Mouse (Mus musculus) stomach, embryonic 15.5 days (tissue): ENCODE measurements around the gene Ttc9b. TPM values are rescaled to one million over a fixed set of nuclear protein-coding genes. Genes with fewer than 3 reads are reported as not detected.

Experiments
- ATAC-seq: fragments of 200-750 bp; cut with Nextera tagmentation; 2 replicates; pipeline ENCODE4 v1.8.0; 2017; ENCODE audit warnings: low read depth, moderate number of reproducible peaks, moderate TSS enrichment; ENCODE audit not compliant: insufficient read depth, low FRiP score
- H3K27ac ChIP-seq: fragments of 300-500 bp; sonication (generic); 2 replicates; pipeline ENCODE4 v1.5.1; 2015; ENCODE audit warnings: mild to moderate bottlenecking, inconsistent platforms
- H3K27me3 ChIP-seq: fragments of 300-500 bp; sonication (generic); replicated peaks from 2 replicates; pipeline ENCODE4 v1.6.1; 2015; ENCODE audit warnings: inconsistent platforms
- H3K36me3 ChIP-seq: fragments of 300-500 bp; sonication (generic); 2 replicates; pipeline ENCODE4 v1.6.1; 2015; ENCODE audit warnings: inconsistent platforms
- H3K4me1 ChIP-seq: fragments of 300-500 bp; sonication (generic); 2 replicates; pipeline ENCODE4 v1.6.1; 2015; ENCODE audit warnings: inconsistent platforms
- H3K4me2 ChIP-seq: fragments of 300-500 bp; sonication (generic); 2 replicates; pipeline ENCODE4 v1.6.1; 2015; ENCODE audit warnings: mild to moderate bottlenecking, inconsistent platforms
- H3K4me3 ChIP-seq: fragments of 300-500 bp; sonication (generic); replicated peaks from 2 replicates; pipeline ENCODE4 v1.5.1; 2015; ENCODE audit warnings: inconsistent platforms
- H3K9ac ChIP-seq: fragments of 300-500 bp; sonication (generic); 2 replicates; pipeline ENCODE4 v1.6.1; 2015; ENCODE audit warnings: inconsistent platforms
- H3K9me3 ChIP-seq: fragments of 300-500 bp; sonication (generic); 2 replicates; pipeline ENCODE4 v1.6.1; 2016; ENCODE audit warnings: inconsistent platforms
- WGBS: fragments of 180-500 bp; shearing (Covaris S2); methylation state at CpG from one replicate; pipeline ENCODE4 v1.1.7; 2015; 5-methylcytosine and 5-hydroxymethylcytosine counted together
- polyA plus RNA-seq: library from polyadenylated mRNA; unstranded; fragments of >200 nt; fragmentation: Nextera tagmentation; extraction: Ambion mirVana; gene quantifications from 2 replicates; pipeline ENCODE4 v1.2.1, GENCODE M21; 2015

Ttc9b gene
- polyA plus RNA-seq = 1.6 and 1.8 TPM in 2 replicates

DNA sequence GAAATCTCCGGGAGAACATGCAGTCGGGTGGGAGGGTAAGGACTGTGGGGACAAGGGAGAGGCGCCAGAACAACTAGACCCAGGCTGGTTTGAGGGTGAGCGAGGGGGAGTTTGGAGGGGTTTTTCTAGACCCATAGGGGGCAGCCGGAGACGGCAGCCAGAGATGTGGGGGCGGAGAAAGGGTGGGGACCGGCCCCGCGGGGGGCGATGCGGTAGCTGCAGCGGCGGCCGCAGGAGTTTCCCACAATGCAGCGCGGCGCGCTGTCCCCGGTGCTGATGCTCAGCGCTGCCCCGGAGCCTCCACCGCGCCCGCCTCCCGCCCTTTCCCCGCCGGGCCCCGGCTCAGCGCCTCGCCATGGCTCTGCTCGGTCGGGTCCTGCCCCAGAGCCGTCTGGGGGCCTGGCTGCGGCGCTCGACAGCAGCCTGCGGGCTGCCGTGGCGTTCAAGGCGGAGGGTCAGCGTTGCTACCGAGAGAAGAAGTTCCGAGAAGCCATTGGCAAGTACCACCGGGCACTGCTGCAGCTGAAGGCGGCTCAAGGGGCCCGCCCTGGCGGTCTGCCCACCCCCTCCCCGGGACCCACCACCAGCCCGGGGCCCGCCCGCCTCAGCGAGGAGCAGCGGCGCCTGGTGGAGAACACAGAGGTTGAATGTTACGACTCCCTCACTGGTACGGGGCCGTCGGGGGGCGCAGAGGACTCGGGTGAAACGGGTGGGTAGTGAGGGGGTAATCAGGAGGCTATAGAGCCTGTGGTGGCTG lies at the start of gene Ttc9b:
TSS of gene Ttc9b (plus strand) at position 235 of the 757 bp plus-strand sequence.
- Histone ChIP-seq H3K4me3 (peak within 1 kb of the TSS; percentile 23), H3K9ac (no peak within 1 kb of the TSS), H3K4me2 (peak within 1 kb of the TSS; percentile 54), H3K36me3 (0 out of 2 replicates have a peak, but pooled peaks cover 3% of the 10 kb centered on the region), H3K4me1 (peaks cover 10% of the 10 kb centered on the region; the same call in 1 of the 2 replicates), H3K9me3 (no peaks in the 10 kb centered on the region), H3K27ac (no peak within 1 kb of the TSS), H3K27me3 (peaks cover 65% of the 10 kb centered on the region)
- WGBS = 4% methylated on average over 60 of the region's 62 CpGs
- ATAC-seq = peak; percentile 48

DNA sequence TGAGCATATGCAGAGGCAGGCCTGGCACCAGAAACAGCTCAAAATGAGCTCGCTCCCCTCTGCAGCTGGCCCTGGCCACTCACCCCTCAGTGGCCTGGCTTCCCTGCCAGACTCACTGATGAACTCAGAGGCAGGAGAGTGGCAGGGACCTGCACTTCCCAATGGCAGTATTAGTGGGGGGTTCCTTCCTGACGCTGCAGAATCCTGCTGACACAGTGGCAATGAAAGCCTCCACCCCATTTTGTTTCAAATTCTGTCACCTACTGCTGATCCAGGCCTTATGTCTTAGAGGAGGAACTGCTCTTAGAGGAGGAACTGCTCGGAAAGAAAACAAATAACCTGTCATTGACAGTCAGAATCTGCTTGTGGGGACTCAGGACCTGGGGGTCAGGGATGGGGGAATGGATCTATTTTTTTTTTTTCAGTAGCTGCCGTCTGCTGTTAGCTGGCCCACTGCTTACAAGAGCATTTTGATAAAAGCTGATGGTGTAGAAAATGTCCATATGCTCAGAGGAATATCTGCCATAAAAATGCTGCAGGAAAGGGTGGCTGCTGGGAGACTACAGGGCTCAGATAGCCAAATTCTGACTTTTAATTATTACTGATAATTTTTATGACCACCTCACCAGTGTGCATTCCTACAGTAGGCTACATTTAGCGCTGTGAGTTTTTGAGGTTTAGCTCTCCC lies 48.9 kb upstream of the Ttc9b start:
- no peaks in the 10 kb centered on the region for H3K27me3 ChIP-seq
- no peak overlapping the region for H3K4me2 ChIP-seq
- peaks cover 15% of the 10 kb centered on the region for H3K36me3 ChIP-seq
- no peak overlapping the region for H3K4me3 ChIP-seq
- no peak for ATAC-seq
- H3K4me1 ChIP-seq = peaks cover 33% of the 10 kb centered on the region
- no peak overlapping the region for H3K9ac ChIP-seq
- H3K9me3 ChIP-seq = no peaks in the 10 kb centered on the region
- 46% methylated on average over 5 of the region's 5 CpGs for WGBS
- H3K27ac ChIP-seq = peak overlapping the region; percentile 48

DNA sequence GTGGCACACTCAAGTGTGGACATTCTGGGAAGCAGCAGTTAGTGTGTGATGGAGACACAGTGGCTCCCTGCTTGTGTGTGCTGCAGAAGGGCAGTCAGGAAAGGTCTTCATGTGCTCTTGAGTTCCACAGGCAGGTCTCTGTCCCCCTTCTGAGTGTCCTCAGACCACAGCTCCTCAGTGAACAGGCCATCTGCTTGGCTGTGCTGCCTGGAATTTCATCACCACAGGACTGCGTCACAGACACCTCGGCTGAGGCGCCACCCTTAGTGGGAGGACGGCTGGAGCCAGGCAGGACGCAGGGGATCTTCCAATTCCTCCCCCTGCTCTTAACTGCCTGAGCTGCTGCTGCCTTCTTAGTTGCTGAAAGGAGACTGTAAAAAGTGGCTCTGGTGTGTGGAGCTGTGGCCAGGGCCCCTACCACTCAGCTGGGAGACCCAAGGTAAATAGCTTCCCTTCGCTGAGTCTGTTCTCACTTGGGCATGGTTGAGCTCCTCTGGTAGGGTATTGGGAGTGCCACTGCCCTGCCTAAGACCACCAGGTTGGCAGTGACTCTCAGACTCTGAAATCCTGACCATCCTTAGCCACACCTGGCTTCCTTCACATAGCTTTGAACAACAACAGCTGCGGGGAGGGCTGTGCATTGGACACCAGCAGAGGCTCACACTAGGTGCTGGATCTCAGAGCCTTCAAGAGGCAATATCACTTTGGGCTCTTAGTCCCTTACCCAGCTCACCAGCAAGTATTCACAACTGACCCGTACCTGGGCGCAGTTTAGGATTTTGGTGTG lies 48.0 kb upstream of the Ttc9b start:
- H3K4me2 ChIP-seq = no peak overlapping the region
- H3K4me3 ChIP-seq = no peak overlapping the region
- H3K36me3 ChIP-seq = peaks cover 17% of the 10 kb centered on the region
- peaks cover 33% of the 10 kb centered on the region for H3K4me1 ChIP-seq
- no peak for ATAC-seq
- no peaks in the 10 kb centered on the region for H3K9me3 ChIP-seq
- no peaks in the 10 kb centered on the region for H3K27me3 ChIP-seq
- 56% methylated on average over 9 of the region's 9 CpGs for WGBS
- no peak overlapping the region for H3K9ac ChIP-seq
- H3K27ac ChIP-seq = peak overlapping the region; percentile 48; the same call in 1 of the 2 replicates

DNA sequence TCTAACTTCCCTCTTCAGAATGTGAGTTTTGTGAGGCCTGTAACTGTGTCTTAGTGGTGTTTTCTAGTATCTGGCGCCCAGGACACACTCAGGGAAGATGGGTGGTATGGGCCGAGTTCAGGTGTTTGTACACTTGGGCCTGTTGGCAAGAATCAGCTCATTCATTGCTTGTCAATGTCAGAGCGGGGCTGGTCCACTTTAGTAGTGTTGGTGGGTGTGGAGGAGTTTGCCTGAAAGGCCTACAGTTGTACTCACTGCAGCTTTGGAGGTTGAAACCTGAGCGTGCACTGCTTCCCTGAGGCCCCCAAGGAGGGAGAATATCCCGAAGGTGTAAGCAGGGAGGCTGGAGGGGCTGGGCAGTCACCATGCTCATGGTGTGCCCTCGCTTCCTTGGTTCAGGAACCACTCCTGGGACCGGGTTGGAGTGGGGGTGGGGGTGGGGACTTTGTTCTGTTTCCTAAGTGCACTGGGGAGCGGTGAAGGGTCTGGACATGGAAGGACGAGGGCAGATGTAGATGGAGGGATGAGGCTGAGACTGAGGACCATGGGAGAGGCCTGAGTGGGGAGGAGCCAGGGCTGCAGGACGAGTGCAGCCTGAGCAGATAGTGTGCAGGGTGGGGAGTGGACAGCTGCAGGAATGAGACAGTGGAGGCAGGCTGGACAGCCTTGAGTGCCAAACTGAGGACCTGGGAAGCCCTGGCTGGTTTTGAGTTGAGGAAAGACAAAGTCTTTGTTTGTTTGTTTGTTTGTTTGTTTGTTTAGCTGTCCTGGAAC lies 47.0 kb upstream of the Ttc9b start:
- peaks cover 31% of the 10 kb centered on the region for H3K4me1 ChIP-seq
- peak; percentile 32; the same call in 1 of the 2 replicates for ATAC-seq
- H3K9ac ChIP-seq = no peak overlapping the region

DNA sequence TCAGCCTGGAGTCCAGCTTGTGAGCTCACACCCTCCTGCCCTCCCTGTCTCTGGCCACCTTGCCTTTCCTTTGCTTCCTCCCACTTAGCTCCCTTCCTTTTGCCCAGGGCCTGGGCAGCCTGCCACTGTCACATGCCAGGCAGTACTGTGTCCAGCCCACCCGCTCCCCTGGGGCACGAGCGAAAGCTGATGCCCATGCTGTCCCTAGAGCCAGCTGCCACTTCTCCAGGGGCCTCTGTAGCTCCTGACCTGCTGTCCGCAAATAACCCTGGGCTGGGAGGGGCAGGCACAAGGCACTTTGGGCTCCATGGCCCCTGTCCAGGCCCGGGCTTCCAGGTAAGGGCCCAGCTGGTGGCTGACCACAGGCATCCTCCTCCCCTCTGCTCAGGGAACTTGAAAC lies 46.1 kb upstream of the Ttc9b start:
- ATAC-seq = no peak
- Histone ChIP-seq H3K4me1 (peaks cover 28% of the 10 kb centered on the region), H3K36me3 (peaks cover 17% of the 10 kb centered on the region), H3K27ac (no peak overlapping the region), H3K9ac (no peak overlapping the region), H3K9me3 (no peaks in the 10 kb centered on the region), H3K4me3 (no peak overlapping the region), H3K4me2 (no peak overlapping the region), H3K27me3 (no peaks in the 10 kb centered on the region)
- WGBS = 60% methylated on average over 5 of the region's 5 CpGs

More for the DNA sequence above, 47.0 kb upstream of the Ttc9b start:
- H3K4me2 ChIP-seq = no peak overlapping the region
- no peaks in the 10 kb centered on the region for H3K27me3 ChIP-seq
- H3K27ac ChIP-seq = peak overlapping the region; percentile 13; the same call in 1 of the 2 replicates
- H3K36me3 ChIP-seq = peaks cover 17% of the 10 kb centered on the region
- WGBS = 45% methylated on average over 10 of the region's 10 CpGs
- H3K4me3 ChIP-seq = no peak overlapping the region
- no peaks in the 10 kb centered on the region for H3K9me3 ChIP-seq

DNA sequence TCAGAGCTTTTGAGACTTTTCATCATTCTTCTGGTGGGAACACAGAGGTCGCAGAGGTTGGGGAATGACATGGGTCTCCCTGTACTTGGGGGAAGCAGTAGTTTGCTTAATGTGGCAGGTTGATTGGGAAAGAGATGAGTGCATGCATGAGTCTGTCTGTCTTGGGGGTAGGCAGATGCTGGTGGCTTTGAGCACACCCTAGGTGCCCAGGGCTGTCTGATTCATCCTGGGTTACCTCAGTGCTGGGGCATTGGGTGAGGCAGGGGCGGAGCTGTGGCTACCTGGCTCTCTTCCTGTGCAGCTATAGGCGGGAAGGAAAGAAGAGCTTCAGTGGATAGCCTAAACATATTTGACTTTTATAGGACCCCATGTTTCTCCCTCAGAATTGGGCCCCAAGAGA lies 45.6 kb upstream of the Ttc9b start:
- ATAC-seq = no peak
- no peak overlapping the region for H3K4me3 ChIP-seq
- no peak overlapping the region for H3K4me2 ChIP-seq
- H3K9me3 ChIP-seq = no peaks in the 10 kb centered on the region
- H3K4me1 ChIP-seq = peaks cover 28% of the 10 kb centered on the region
- H3K9ac ChIP-seq = no peak overlapping the region
- WGBS = 85% methylated on average over 3 of the region's 3 CpGs
- peaks cover 17% of the 10 kb centered on the region for H3K36me3 ChIP-seq
- H3K27me3 ChIP-seq = no peaks in the 10 kb centered on the region
- no peak overlapping the region for H3K27ac ChIP-seq

DNA sequence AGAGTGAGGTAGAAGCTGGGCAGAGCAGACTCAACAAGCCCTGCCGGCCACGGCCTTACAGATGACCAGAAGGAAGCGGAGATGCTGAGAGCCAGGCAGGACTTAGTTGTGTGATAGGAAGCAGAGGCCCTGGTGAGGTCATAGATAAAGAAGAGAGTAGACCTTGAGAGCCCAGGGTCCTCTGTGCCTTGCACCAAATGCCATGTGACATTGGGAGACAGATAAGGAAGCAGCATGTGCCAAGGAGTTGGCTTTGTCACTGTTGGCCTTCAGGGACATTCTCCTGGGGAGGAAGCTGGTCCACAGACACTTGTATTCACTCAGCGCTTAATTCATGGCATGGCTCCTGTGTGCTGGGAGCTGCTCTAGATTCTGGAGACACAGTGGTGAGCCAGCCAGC lies 44.4 kb upstream of the Ttc9b start:
- Histone ChIP-seq H3K27ac (no peak overlapping the region), H3K4me3 (no peak overlapping the region), H3K9me3 (no peaks in the 10 kb centered on the region), H3K4me1 (peaks cover 28% of the 10 kb centered on the region), H3K9ac (no peak overlapping the region), H3K27me3 (no peaks in the 10 kb centered on the region), H3K36me3 (peaks cover 17% of the 10 kb centered on the region), H3K4me2 (no peak overlapping the region)
- no peak for ATAC-seq
- 93% methylated on average over 4 of the region's 4 CpGs for WGBS

DNA sequence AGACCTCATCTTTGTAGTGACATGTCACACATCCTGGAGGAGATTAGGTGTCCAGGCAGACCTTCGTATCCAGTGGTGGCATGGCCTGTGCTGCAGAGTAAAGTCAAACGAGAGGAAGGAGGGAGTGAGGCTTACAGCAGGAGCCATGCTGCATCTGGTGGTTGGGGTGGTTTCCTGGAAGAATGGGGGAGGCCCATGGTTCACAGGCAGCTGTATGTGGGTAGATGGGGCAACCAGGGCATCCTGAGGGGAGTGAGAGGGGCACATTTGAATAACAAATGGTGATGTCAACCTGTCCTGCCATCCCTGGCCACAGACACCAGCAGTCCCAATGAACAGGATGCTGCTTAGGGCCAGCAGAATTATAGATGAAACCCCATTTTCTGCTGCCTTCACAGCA lies 44.0 kb upstream of the Ttc9b start:
- no peak overlapping the region for H3K4me2 ChIP-seq
- H3K4me3 ChIP-seq = no peak overlapping the region
- 74% methylated on average over 2 of the region's 2 CpGs for WGBS
- H3K27me3 ChIP-seq = no peaks in the 10 kb centered on the region
- no peak overlapping the region for H3K27ac ChIP-seq
- ATAC-seq = no peak
- peaks cover 17% of the 10 kb centered on the region for H3K36me3 ChIP-seq
- H3K4me1 ChIP-seq = peaks cover 24% of the 10 kb centered on the region
- H3K9ac ChIP-seq = no peak overlapping the region
- no peaks in the 10 kb centered on the region for H3K9me3 ChIP-seq

DNA sequence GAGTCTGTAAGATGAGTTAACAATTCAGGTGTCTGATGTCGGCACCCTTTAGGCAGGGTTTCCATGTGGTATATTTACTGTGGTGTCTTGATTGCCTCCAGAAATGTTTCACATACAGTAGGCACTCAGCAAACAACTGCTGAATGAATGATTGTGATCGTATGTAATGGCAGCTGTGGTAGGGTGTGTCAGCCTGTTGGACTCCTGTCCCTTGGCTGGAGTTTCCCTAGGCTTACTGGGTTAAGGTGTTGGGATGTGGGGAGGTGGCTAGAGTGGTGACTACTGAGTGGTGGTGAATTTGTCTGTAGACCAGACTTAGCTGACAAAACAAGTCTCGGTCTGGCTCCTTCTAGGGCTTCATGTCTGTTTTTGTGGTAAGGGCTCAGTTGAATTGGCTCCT lies 43.3 kb upstream of the Ttc9b start:
- Histone ChIP-seq H3K4me3 (no peak overlapping the region), H3K4me2 (no peak overlapping the region), H3K27me3 (no peaks in the 10 kb centered on the region), H3K9me3 (no peaks in the 10 kb centered on the region), H3K36me3 (peaks cover 16% of the 10 kb centered on the region), H3K4me1 (peaks cover 21% of the 10 kb centered on the region), H3K27ac (no peak overlapping the region), H3K9ac (no peak overlapping the region)
- 83% methylated on average over 3 of the region's 3 CpGs for whole genome bisulfite sequencing
- ATAC-seq = no peak

DNA sequence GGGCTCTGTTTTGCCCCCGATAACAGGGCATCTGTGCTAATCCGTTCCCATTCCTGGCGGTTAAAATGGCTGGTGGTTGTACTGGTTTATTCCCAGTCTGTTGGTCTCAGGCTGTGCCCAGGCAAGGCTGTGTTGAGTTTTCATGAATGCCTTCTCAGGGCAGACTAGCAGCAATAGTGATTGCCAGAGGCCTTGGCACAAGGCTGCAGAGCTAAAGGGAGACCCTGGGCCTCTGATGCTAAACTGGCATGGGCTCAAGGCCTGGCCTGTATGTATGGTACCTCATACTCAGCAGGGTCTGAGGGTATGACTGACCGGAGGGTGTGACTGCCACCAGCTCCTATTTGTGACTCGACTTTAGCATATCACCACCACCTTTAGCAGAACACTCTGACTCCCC lies 42.8 kb upstream of the Ttc9b start:
- H3K36me3 ChIP-seq = peaks cover 16% of the 10 kb centered on the region
- no peak overlapping the region for H3K4me3 ChIP-seq
- H3K4me2 ChIP-seq = no peak overlapping the region
- ATAC-seq = no peak
- peaks cover 17% of the 10 kb centered on the region for H3K4me1 ChIP-seq
- no peak overlapping the region for H3K27ac ChIP-seq
- no peaks in the 10 kb centered on the region for H3K27me3 ChIP-seq
- H3K9ac ChIP-seq = no peak overlapping the region
- no peaks in the 10 kb centered on the region for H3K9me3 ChIP-seq
- 90% methylated on average over 5 of the region's 5 CpGs for WGBS

DNA sequence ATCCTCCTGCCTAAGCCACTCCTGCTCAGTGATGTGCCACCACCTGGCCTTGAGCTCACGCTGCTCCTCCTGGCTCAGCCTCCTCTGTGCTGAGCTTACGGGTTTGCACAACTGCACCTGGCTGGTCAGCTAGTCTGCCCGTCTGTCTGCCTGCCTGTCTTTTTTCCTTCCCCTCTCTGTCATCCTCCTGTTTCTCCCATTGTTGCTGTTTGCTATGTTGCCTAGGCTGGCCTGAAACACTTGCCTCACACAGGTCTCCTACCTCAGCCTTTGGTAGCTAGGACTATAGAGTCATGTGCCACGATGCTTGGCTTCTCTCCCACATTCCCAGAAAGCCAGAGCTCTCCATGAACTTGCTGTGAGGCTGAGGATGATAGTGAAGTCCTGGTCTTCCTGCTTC lies 40.8 kb upstream of the Ttc9b start:
- Histone ChIP-seq H3K27me3 (no peaks in the 10 kb centered on the region), H3K36me3 (peaks cover 31% of the 10 kb centered on the region), H3K4me3 (no peak overlapping the region)

More for the DNA sequence above, 40.8 kb upstream of the Ttc9b start:
- WGBS = 77% methylated on average over 4 of the region's 4 CpGs
- H3K9ac ChIP-seq = no peak overlapping the region
- H3K4me1 ChIP-seq = no peaks in the 10 kb centered on the region
- H3K27ac ChIP-seq = no peak overlapping the region
- H3K4me2 ChIP-seq = no peak overlapping the region
- ATAC-seq = no peak
- no peaks in the 10 kb centered on the region for H3K9me3 ChIP-seq
